22 mouse cellular contexts compared by ENCODE assay signal in genomic region chr13:44822578-44822977, GRCm38 (mm10).
"Had no signal": no experiment of that assay in that cellular context is flagged by ENCODE, and none has a peak within 500 bp of the region (broad histone marks: within the 10 kb centered on the region; RNA-seq: fewer than 3 reads in every experiment).

No protein-coding gene starts in this region.

- H3K4me3 ChIP-seq: limb, embryonic 12.5 days; limb, embryonic 15.5 days; liver, embryonic 12.5 days; liver, embryonic 15.5 days; lung, embryonic 15.5 days; megakaryocyte, embryonic 14.5 days; midbrain, embryonic 10.5 days; midbrain, embryonic 13.5 days; neural tube, embryonic 12.5 days; neural tube, embryonic 15.5 days had no signal

- H3K9ac ChIP-seq: limb, embryonic 12.5 days; limb, embryonic 15.5 days; liver, embryonic 12.5 days; liver, embryonic 15.5 days; lung, embryonic 15.5 days; midbrain, embryonic 13.5 days; neural tube, embryonic 12.5 days; neural tube, embryonic 15.5 days had no signal

- DNase-seq: kidney, adult 8-10 months; kidney, postnatal 14 days; kidney, postnatal 4 days; left cerebral cortex, postnatal 4 days; lung, adult 18-20 months; lung, postnatal 10 days; lung, postnatal 36 days; retina, postnatal 1 day; right cerebral cortex, postnatal 25 days; spleen, adult 18-20 months; thymus, adult 18-20 months; thymus, postnatal 36 days had no signal

- H3K27me3 ChIP-seq: limb, embryonic 12.5 days; limb, embryonic 15.5 days; liver, embryonic 12.5 days; liver, embryonic 15.5 days; lung, embryonic 15.5 days; megakaryocyte, embryonic 14.5 days; midbrain, embryonic 13.5 days; neural tube, embryonic 12.5 days; neural tube, embryonic 15.5 days had no signal

- H3K36me3 ChIP-seq: limb, embryonic 15.5 days; liver, embryonic 12.5 days; lung, embryonic 15.5 days; midbrain, embryonic 13.5 days; neural tube, embryonic 15.5 days had no signal

- H3K9me3 ChIP-seq: limb, embryonic 12.5 days; limb, embryonic 15.5 days; liver, embryonic 12.5 days; liver, embryonic 15.5 days; lung, embryonic 15.5 days; megakaryocyte, embryonic 14.5 days; midbrain, embryonic 10.5 days; midbrain, embryonic 13.5 days; neural tube, embryonic 12.5 days; neural tube, embryonic 15.5 days had no signal

- H3K27ac ChIP-seq: limb, embryonic 12.5 days; limb, embryonic 15.5 days; liver, embryonic 12.5 days; liver, embryonic 15.5 days; lung, embryonic 15.5 days; midbrain, embryonic 10.5 days; midbrain, embryonic 13.5 days; neural tube, embryonic 12.5 days; neural tube, embryonic 15.5 days had no signal
